Comparison of ENCODE assay signal across 9 mouse cellular contexts in the genomic region with DNA sequence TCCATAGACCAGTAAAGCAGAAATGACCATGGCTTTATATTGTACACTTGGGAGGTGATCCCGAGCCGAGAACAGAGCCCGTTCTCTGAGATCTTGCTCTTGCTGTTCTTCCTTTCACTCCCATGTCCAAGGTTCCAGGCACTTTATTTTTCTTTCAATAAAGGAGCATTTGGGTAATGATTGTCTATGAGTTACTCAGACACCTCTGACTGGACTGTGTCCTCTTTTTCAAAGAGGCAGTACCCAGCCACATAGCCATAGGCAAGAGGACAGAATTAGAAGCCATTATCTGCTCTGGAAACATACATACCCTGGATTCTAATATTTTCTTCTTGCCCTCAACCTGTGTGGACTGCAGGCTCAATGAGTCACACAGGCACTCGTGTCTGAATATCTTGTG. TPM values are rescaled to one million over a fixed set of nuclear protein-coding genes. Genes with fewer than 3 reads are reported as not detected.
A peak's percentile ranks its signal among the peaks of the same experiment; 100 is the strongest.
DNase-seq lines count a peak whose midpoint lies in the region; ATAC-seq and TF ChIP-seq lines count a peak whose summit lies in the region.
"Had no signal": no experiment of that assay in that cellular context is flagged by ENCODE, and none has a peak within 500 bp of the region (broad histone marks: within the 10 kb centered on the region; RNA-seq: fewer than 3 reads in every experiment).

No protein-coding gene starts in this region.

- H3K4me2 ChIP-seq in heart, embryonic 15.5 days = peak overlapping the region; percentile 95
- 0 out of 2 replicates have a peak overlapping the region, but pooled peaks have one; percentile 97 for H3K4me2 ChIP-seq in neural tube, embryonic 15.5 days
- H3K4me2 ChIP-seq in limb, embryonic 12.5 days = peak overlapping the region; percentile 83
- H3K4me2 ChIP-seq: midbrain, embryonic 11.5 days had no signal

- H3K9me3 ChIP-seq in heart, embryonic 15.5 days (replicated peaks) = no peaks in the 10 kb centered on the region
- H3K9me3 ChIP-seq in neural tube, embryonic 15.5 days (replicated peaks) = no peaks in the 10 kb centered on the region
- H3K9me3 ChIP-seq in limb, embryonic 12.5 days = no peaks in the 10 kb centered on the region

- H3K4me1 ChIP-seq in heart, embryonic 15.5 days (replicated peaks) = peaks cover 32% of the 10 kb centered on the region
- H3K4me1 ChIP-seq in neural tube, embryonic 15.5 days = peaks cover 32% of the 10 kb centered on the region
- peaks cover 34% of the 10 kb centered on the region for H3K4me1 ChIP-seq in limb, embryonic 12.5 days (replicated peaks)
- H3K4me1 ChIP-seq in thymus, adult 2 months (replicated peaks; ENCODE audit: control insufficient read depth, insufficient read depth, low read length) = peaks cover 10% of the 10 kb centered on the region

- H3K36me3 ChIP-seq in heart, embryonic 15.5 days = peaks cover 16% of the 10 kb centered on the region
- H3K36me3 ChIP-seq in neural tube, embryonic 15.5 days = peaks cover 12% of the 10 kb centered on the region
- peaks cover 17% of the 10 kb centered on the region for H3K36me3 ChIP-seq in limb, embryonic 12.5 days
- peaks cover 8% of the 10 kb centered on the region for H3K36me3 ChIP-seq in thymus, adult 2 months (ENCODE audit: control insufficient read depth, insufficient read depth, low read length)

- ATAC-seq in heart, embryonic 15.5 days (replicated peaks; ENCODE audit: insufficient number of reproducible peaks, insufficient read depth, low FRiP score, low read depth) = no peak
- ATAC-seq in neural tube, embryonic 15.5 days (ENCODE audit: low FRiP score) = no peak
- ATAC-seq in limb, embryonic 12.5 days (ENCODE audit: insufficient number of reproducible peaks, insufficient read depth, low FRiP score, low TSS enrichment, low read depth) = no peak

- H3K4me3 ChIP-seq in heart, embryonic 15.5 days = peak overlapping the region; percentile 56; the same call in 1 of the 2 replicates
- no peak overlapping the region for H3K4me3 ChIP-seq in neural tube, embryonic 15.5 days (replicated peaks)
- H3K4me3 ChIP-seq in limb, embryonic 12.5 days (replicated peaks) = no peak overlapping the region
- no peak overlapping the region for H3K4me3 ChIP-seq in thymus, adult 2 months (ENCODE audit: control insufficient read depth, insufficient read depth, low read length)

- no peak for TF ChIP-seq POLR2A in thymus, adult 2 months (IDR thresholded peaks at IDR 0.05; ENCODE audit: control insufficient read depth, extremely low read depth, insufficient read depth, low read length, poor library complexity)

- H3K27ac ChIP-seq in heart, embryonic 15.5 days = peak overlapping the region; percentile 84
- peak overlapping the region; percentile 78; the same call in 1 of the 2 replicates for H3K27ac ChIP-seq in neural tube, embryonic 15.5 days (replicated peaks)
- peak overlapping the region; percentile 90 for H3K27ac ChIP-seq in limb, embryonic 12.5 days
- H3K27ac ChIP-seq in thymus, adult 2 months (ENCODE audit: control insufficient read depth, insufficient read depth, low read length) = no peak overlapping the region

- H3K27me3 ChIP-seq in heart, embryonic 15.5 days = no peaks in the 10 kb centered on the region
- no peaks in the 10 kb centered on the region for H3K27me3 ChIP-seq in neural tube, embryonic 15.5 days (replicated peaks)
- H3K27me3 ChIP-seq in limb, embryonic 12.5 days = no peaks in the 10 kb centered on the region
- H3K27me3 ChIP-seq in thymus, adult 2 months (ENCODE audit: control insufficient read depth, insufficient read depth, low read length) = peaks cover 7% of the 10 kb centered on the region; the same call in 1 of the 2 replicates

- no peak for TF ChIP-seq CTCF in thymus, adult 2 months (IDR thresholded peaks at IDR 0.05; ENCODE audit: borderline replicate concordance, control insufficient read depth, extremely low read depth, insufficient read depth, low read length, poor library complexity)

- WGBS in heart, embryonic 15.5 days = 64% methylated on average over 4 of the region's 4 CpGs
- WGBS in neural tube, embryonic 15.5 days = 77% methylated on average over 4 of the region's 4 CpGs
- WGBS in limb, embryonic 12.5 days = 83% methylated on average over 4 of the region's 4 CpGs
- 76% methylated on average over 4 of the region's 4 CpGs for WGBS in thymus, adult 2 months

- H3K9ac ChIP-seq in heart, embryonic 15.5 days = no peak overlapping the region
- no peak overlapping the region for H3K9ac ChIP-seq in neural tube, embryonic 15.5 days (replicated peaks)
- no peak overlapping the region for H3K9ac ChIP-seq in limb, embryonic 12.5 days (replicated peaks)

- no peak for DNase-seq in heart, adult 18-20 months
- DNase-seq in neural tube, embryonic 10.5 days (ENCODE audit: extremely low spot score, low spot score) = no peak
- no peak for DNase-seq in thymus, adult 2 months
- DNase-seq in ovary, postnatal 10 days (ENCODE audit: low spot score) = no peak
- no peak for DNase-seq in adrenal gland, postnatal 14 days

RNA-seq across cellular contexts. Expression of gene Mtmr11, which starts 2.0 kb away (rescaled TPM):
- polyA plus RNA-seq in heart, embryonic 15.5 days (2015; fragmentation: Nextera tagmentation; extraction: Ambion mirVana) = 8.5 and 11.2 TPM in 2 replicates
- total RNA-seq in heart, adult 18-20 months (2021) = 1 to 10 TPM; 1.7 to 3.4 TPM
- 12.6 and 13.3 TPM in 2 replicates for polyA plus RNA-seq in neural tube, embryonic 15.5 days (2015; fragmentation: Nextera tagmentation; extraction: Ambion mirVana)
- 31.3 and 34.0 TPM in 2 replicates for polyA plus RNA-seq in limb, embryonic 12.5 days (2016; fragmentation: Nextera tagmentation; extraction: Ambion mirVana)
- 4.0 and 5.8 TPM in 2 replicates for polyA plus RNA-seq in thymus, adult 2 months (2012; rRNA removed)
- 9.3 and 15.6 TPM in 2 replicates for total RNA-seq in adrenal gland, postnatal 14 days (2021)

RNA-seq across cellular contexts. Expression of gene Sf3b4, which starts 12.3 kb away (rescaled TPM):
- polyA plus RNA-seq in heart, embryonic 15.5 days (2015; fragmentation: Nextera tagmentation; extraction: Ambion mirVana) = 71.2 and 96.8 TPM in 2 replicates
- 10 to 100 TPM; 15.4 to 18.7 TPM for total RNA-seq in heart, adult 18-20 months (2021)
- polyA plus RNA-seq in neural tube, embryonic 15.5 days (2015; fragmentation: Nextera tagmentation; extraction: Ambion mirVana) = 127 and 150 TPM in 2 replicates
- 178 and 209 TPM in 2 replicates for polyA plus RNA-seq in limb, embryonic 12.5 days (2016; fragmentation: Nextera tagmentation; extraction: Ambion mirVana)
- polyA plus RNA-seq in thymus, adult 2 months (2012; rRNA removed) = 175 and 219 TPM in 2 replicates
- 52.0 and 57.5 TPM in 2 replicates for total RNA-seq in adrenal gland, postnatal 14 days (2021)

RNA-seq across cellular contexts. Expression of gene Sv2a, which starts 21.1 kb away (rescaled TPM):
- polyA plus RNA-seq in heart, embryonic 15.5 days (2015; fragmentation: Nextera tagmentation; extraction: Ambion mirVana) = 12.9 and 13.6 TPM in 2 replicates
- total RNA-seq in heart, adult 18-20 months (2021) = 1 to 10 TPM; 1.8 to 2.1 TPM
- polyA plus RNA-seq in neural tube, embryonic 15.5 days (2015; fragmentation: Nextera tagmentation; extraction: Ambion mirVana) = 110 and 136 TPM in 2 replicates
- 5.6 and 5.9 TPM in 2 replicates for polyA plus RNA-seq in limb, embryonic 12.5 days (2016; fragmentation: Nextera tagmentation; extraction: Ambion mirVana)
- polyA plus RNA-seq in thymus, adult 2 months (2012; rRNA removed) = 3.7 and 4.4 TPM in 2 replicates
- total RNA-seq in adrenal gland, postnatal 14 days (2021) = 9.0 and 10.4 TPM in 2 replicates

RNA-seq across cellular contexts. Expression of gene Otud7b, which starts 55.5 kb away (rescaled TPM):
- polyA plus RNA-seq in heart, embryonic 15.5 days (2015; fragmentation: Nextera tagmentation; extraction: Ambion mirVana) = 20.1 and 24.5 TPM in 2 replicates
- total RNA-seq in heart, adult 18-20 months (2021) = 10 to 100 TPM; 50.3 to 57.4 TPM
- 10.5 TPM in 2 replicates for polyA plus RNA-seq in neural tube, embryonic 15.5 days (2015; fragmentation: Nextera tagmentation; extraction: Ambion mirVana)
- 18.7 and 23.3 TPM in 2 replicates for polyA plus RNA-seq in limb, embryonic 12.5 days (2016; fragmentation: Nextera tagmentation; extraction: Ambion mirVana)
- polyA plus RNA-seq in thymus, adult 2 months (2012; rRNA removed) = 9.6 and 11.6 TPM in 2 replicates
- 31.8 and 40.8 TPM in 2 replicates for total RNA-seq in adrenal gland, postnatal 14 days (2021)

RNA-seq across cellular contexts. Expression of gene Bola1, which starts 59.7 kb away (rescaled TPM):
- polyA plus RNA-seq in heart, embryonic 15.5 days (2015; fragmentation: Nextera tagmentation; extraction: Ambion mirVana) = 40.7 and 40.8 TPM in 2 replicates
- 10 to 100 TPM; 28.1 to 34.4 TPM for total RNA-seq in heart, adult 18-20 months (2021)
- 53.9 and 58.6 TPM in 2 replicates for polyA plus RNA-seq in neural tube, embryonic 15.5 days (2015; fragmentation: Nextera tagmentation; extraction: Ambion mirVana)
- 54.6 and 56.3 TPM in 2 replicates for polyA plus RNA-seq in limb, embryonic 12.5 days (2016; fragmentation: Nextera tagmentation; extraction: Ambion mirVana)
- 54.1 and 55.4 TPM in 2 replicates for polyA plus RNA-seq in thymus, adult 2 months (2012; rRNA removed)
- 33.1 and 33.2 TPM in 2 replicates for total RNA-seq in adrenal gland, postnatal 14 days (2021)
